Mouse (Mus musculus) olfactory bulb, adult 2 months (tissue): ENCODE results near the gene Asna1.

Experiments used
- CTCF ChIP-seq: fragments of 200-500 bp; IDR thresholded peaks from 2 replicates; pipeline ENCODE4 v1.5.1; 2012; ENCODE audit warnings: low read depth, mild to moderate bottlenecking, low read length, moderate library complexity; ENCODE audit not compliant: insufficient read depth
- POLR2A ChIP-seq: fragments of 200-500 bp; IDR thresholded peaks from 2 replicates; pipeline ENCODE4 v1.6.1; 2012; ENCODE audit warnings: mild to moderate bottlenecking, low read depth, low read length, moderate library complexity; ENCODE audit not compliant: insufficient read depth

DNA sequence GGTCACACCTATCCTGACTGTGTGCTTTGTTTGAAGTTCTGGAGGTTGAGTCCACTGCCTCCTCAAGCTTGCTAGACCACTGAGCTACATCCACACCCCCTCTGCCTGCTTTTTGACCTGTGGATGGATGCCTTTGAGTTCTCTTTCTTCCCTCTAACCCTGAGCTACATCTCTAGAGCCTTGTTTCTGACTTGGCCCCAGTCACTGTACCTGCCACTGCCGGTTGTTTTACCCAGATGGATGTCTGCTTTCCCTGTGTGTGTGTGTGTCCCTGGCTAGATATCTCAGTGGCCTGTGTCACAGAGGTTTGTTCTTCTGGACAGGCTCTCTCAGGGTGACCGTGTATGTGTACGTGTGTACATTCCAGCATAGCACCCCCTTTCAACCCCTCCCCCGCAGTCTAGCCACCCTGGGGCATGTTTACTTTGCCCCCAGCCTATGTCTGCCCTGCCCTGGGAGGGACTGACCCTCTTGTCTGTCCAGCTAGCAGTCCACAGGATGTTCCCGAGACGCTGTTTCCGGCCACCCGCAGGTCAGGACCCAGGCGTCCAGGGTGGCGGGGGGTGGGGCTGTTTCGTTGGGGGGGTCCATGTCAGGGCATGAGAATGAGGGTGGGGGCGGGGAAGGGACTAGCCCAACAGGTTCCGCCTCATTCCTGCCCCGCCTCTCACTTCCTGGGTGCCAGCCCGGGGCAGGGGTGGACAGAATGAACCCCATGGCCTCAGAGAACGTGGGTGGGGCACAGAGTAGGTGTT, 40.6 kb downstream of the Asna1 start:
- no peak for TF ChIP-seq POLR2A
- TF ChIP-seq CTCF: no peak
